Mouse (Mus musculus): ENCODE measurements around the gene Rab26. TPM values are rescaled to one million over a fixed set of nuclear protein-coding genes. Genes with fewer than 3 reads are reported as not detected.
A peak's percentile ranks its signal among the peaks of the same experiment; 100 is the strongest.

Rab26 gene
- total RNA-seq, 2 experiments from 2014 or later: 0.18 to 0.47 TPM

DNA sequence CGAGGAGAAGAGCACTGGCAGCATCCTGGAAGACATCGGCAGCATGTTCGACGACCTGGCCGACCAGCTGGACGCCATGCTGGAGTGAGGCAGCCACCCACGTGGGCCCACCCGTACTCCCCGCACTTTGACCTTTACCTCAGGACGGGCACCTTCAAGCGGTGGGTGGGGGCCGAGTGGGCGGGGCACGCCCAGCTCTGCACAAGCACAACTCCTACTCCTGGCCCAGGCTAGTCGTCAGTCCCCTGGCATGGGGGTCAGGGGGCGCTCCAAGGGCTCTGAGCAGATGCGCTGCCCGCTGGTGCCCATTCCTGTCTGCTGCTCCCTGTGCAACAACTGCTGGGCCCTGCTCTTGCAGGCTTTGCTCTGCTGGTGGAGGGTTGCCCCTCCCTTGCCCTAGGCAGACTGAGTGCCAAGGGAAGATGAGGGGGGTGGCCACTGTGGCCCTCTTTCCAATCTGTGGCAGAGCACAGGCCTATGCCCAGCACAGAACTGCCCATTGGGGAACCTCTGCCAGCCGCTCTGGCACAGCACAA is 26.8 kb downstream of the Rab26 start:
- DNase-seq: no peak

DNA sequence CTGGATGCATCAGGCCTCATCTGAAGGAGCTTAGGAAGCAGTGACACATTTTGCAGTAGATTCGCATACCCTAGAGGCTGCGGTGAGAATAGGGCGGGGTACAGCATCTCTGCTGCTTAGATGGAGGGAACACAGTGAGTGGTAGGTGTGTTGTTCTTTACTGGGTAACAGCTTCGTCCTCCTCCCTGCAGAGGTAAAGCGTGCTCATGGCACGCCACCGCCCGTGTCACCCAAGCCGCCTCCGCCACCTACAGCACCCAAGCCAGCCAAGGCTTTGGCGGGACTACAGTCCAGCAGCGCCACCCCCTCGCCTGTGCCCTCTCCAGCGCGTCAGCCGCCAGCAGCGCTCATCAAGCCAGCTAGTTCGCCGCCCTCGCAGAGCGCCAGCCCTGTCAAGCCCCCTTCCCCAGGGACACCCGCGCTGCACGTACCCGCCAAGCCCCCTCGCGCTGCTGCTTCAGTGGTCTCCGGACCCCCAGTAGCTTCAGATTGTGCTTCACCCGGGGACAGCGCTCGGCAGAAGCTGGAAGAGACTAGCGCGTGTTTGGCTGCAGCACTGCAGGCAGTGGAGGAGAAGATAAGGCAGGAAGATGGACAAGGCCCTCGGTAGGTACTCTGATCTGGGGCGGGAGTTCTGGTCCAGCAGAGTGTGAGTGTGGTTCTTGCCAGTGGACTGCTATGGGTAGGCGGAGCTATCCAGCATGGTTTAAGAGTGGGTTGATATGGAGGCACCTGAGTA is 27.5 kb downstream of the Rab26 start:
- DNase-seq: peak; percentile 41

- no peak for DNase-seq
Measured at GRCm38 (mm10) chr17:24505286-24505955, 28.6 kb downstream of the Rab26 start.

DNA sequence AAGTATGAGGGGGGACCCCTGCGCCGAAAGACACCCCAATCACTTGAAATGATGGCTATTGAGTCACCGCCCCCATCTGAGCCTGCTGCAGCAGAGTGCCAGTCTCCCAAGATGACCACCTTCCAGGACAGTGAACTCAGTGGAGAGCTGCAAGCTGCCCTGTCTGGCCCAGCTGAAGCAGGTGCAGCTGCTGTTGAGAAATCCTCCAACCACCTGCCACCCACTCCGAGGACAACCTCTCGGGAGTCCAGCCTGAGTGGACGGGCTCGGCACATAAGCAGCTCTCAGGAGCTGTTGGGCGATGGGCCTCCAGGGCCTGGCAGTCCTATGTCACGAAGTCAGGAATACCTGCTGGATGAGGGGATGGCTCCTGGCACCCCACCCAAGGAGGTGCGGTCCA is 29.9 kb downstream of the Rab26 start:
- DNase-seq: no peak

DNA sequence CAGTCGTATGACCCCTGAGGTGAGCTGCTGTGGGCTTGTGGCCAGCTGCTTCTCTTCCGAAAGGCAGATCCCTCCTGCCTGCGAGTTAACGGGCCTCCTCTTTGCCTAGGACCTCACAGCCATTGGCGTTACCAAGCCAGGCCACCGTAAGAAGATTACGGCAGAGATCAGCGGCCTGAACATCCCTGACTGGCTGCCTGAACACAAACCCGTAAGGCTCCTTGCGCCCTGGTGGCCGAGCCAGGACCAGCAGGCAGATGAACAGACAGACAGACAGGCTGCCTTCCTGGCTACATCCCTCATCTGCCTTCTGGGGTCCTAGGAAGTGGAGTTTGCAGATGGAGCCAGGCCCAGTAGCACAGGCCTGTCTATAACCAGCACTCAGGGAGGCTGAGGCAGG is 31.8 kb downstream of the Rab26 start:
- no peak for DNase-seq

- no peak for DNase-seq
Measured at GRCm38 (mm10) chr17:24496026-24496425, 38.0 kb downstream of the Rab26 start.

- no peak for DNase-seq
Measured at GRCm38 (mm10) chr17:24495443-24495842, 38.6 kb downstream of the Rab26 start.

DNA sequence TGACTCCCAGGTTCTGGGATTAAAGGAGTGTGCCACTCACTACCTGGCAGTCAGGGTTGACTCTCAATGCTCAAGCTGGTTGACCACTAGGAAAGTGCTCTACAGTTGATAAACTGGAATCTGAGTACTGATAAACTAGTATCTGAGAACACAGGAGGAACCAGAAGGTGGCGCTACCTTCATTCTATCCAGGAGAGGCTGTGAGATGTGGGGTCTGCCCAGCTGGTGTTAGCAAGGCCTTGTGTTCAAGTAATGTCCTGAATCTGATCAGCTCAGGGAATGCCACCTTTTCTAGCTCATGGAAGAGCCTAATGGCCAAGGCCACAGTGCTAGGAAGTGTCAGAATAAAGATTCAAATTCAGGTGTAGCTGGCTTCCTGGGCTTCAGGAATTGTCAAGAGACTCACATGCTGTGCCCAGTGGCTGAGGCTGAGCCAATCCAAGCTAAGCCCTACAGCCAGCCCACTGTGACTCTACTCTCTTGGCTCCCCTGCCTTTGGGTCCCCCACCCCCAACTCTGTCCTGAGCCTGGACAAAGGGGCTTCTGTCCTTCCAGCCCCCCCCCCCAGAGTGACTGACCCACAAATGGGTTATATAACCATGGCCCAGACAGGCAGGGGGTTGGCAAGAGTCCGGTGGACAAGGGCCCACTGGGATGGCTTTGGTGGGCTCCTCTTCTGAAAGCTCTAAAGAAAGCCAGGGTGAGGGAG is 39.2 kb downstream of the Rab26 start:
- DNase-seq: peak; percentile 57

DNA sequence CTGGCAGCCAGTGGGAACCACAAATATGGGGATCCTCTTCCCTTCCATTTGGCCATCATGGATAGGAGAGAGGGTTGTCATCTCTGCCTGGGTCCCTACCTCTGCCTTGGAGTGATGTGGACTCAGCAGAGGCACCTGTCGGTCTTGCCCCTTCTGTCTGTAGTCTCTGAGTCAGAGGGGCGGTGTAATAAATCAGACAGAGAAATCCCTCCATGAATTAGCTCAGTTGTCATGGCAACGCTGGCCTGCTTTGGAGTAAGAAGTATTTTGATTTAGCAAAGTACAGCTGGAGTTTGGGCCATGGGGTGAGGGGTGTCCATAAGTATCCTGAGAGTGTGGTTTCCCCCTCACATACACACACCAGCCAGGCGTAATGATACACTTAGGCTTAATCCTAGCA is 43.6 kb downstream of the Rab26 start:
- DNase-seq: no peak

GRCm38 (mm10) chr17:24489265-24490030 is 44.6 kb downstream of the Rab26 start:
- no peak for DNase-seq

DNA sequence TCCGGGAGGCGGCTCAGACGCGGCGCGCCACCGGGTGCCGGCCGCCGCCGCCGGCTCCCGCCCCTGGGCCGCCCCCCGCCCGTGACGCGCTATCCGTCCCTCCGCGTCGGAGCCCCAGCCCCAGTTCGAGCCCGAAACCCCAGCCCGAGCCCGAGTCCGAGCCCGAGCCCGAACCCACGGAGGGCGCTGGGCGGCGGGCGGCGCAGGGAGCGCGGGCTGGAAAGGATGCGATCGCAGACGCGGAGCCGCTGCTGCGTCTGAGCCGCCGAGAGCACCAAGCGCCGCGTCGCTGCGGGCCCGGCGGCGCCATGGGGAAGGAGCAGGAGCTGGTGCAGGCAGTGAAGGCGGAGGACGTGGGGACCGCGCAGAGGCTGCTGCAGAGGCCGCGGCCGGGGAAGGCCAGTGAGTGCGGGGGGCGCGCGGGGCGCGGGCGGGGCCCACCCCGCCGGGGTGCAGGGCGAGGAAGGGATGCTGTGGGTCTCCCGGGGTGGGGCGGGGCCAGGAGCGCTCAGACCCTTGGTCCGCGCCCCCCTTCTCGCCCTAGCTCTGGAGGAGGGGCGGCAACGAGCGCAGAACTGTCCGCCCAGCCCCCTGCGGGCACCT is 45.2 kb downstream of the Rab26 start:
- peak; percentile 45 for DNase-seq

GRCm38 (mm10) chr17:24488186-24488661 is 45.8 kb downstream of the Rab26 start, which contains the start of gene Caskin1:
Gene Caskin1 (plus strand): TSS chr17:24488601.
- no peak for DNase-seq

GRCm38 (mm10) chr17:24485090-24485860 is 48.7 kb downstream of the Rab26 start:
- no peak for DNase-seq

DNA sequence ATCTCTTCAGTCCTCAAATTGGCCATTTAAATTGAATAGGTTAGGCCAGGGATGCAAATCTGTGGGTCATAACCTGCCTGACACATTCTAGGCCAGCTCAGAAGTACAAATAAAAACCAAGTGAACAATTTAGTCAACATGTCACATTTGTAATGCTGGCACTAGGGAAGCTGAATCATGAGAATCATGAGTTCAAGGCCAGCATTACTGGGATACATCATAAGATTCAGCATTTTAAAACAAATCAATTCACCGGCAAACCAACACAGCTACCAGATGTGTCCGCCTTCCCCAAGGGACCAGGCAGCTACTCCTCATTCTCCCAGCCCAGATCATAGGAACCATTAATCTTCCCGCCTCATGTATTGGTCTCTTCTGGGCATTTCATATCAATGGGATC is 50.5 kb downstream of the Rab26 start:
- DNase-seq: no peak

- DNase-seq: no peak
Measured at GRCm38 (mm10) chr17:24481027-24481815, 52.8 kb downstream of the Rab26 start.

DNA sequence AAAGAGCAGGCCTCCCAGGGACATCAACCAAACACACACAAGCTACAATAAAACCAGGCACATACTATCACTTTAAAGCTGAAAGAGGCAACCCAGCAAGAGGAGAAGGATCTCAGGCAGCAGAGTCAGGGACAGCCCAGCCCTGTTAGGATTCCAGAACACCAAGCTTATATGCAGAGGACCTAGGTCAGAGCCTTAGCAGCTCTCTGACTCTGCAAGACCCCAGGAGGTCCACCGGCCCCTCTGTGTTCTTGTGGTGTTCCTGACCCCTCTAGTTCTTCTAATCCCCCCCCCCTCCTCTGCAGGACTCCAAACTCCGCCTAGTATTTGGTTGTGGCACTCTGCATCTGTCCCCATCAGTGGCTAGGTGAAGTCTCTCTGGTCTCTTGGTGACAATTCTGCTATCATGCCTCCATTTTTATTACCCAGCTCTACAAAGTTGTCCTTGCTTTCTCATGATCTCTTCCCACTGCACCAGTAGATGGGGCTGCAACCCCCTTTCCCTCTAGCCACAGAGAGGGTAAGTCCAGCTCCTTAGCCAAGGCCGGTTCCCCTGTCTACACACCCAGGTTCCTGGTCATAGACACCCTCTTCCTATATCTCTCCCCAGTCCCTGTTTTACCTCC is 53.7 kb downstream of the Rab26 start:
- no peak for DNase-seq

DNA sequence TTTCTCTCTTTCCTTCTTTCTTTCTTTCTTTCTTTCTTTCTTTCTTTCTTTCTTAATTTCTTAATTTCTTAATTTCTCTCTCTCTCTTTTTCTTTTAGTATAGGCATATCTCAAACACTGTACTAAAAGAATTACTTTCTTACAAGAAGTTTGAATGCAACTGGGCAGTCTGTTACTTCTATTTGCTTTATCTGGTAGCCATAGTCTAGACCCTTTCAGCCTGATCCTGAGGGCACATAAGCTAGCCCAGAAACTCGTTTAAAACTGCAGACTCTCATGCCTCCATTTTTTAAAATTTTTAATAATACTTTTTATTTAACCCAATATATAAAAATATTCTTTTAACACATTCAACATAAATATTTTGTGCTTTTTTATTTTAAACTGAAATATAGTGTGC is 54.6 kb downstream of the Rab26 start:
- no peak for DNase-seq

- DNase-seq: peak; percentile 99
Measured at GRCm38 (mm10) chr17:24478663-24479380, 55.2 kb downstream of the Rab26 start, which contains the start of gene Mlst8. Gene Mlst8 (minus strand): TSS chr17:24479078.

All from gastrocnemius, postnatal 10 days (tissue).